Comparison of ENCODE assay signal across 8 mouse cellular contexts in genomic region chr15:78927021-78927787, GRCm38 (mm10). TPM values are rescaled to one million over a fixed set of nuclear protein-coding genes. Genes with fewer than 3 reads are reported as not detected.
A peak's percentile ranks its signal among the peaks of the same experiment; 100 is the strongest.
DNase-seq lines count a peak whose midpoint lies in the region; ATAC-seq and TF ChIP-seq lines count a peak whose summit lies in the region.

No protein-coding gene starts in this region.

- peaks cover 15% of the 10 kb centered on the region for H3K36me3 ChIP-seq in embryonic facial prominence, embryonic 12.5 days
- peaks cover 16% of the 10 kb centered on the region for H3K36me3 ChIP-seq in limb, embryonic 12.5 days
- H3K36me3 ChIP-seq in midbrain, postnatal 0 days (ENCODE audit: insufficient read depth, low read length) = no peaks in the 10 kb centered on the region

- no peaks in the 10 kb centered on the region for H3K9me3 ChIP-seq in embryonic facial prominence, embryonic 12.5 days
- no peaks in the 10 kb centered on the region for H3K9me3 ChIP-seq in limb, embryonic 12.5 days
- H3K9me3 ChIP-seq in midbrain, postnatal 0 days (ENCODE audit: low read length) = no peaks in the 10 kb centered on the region

- WGBS in embryonic facial prominence, embryonic 12.5 days = 12% methylated on average over 15 of the region's 15 CpGs
- 13% methylated on average over 15 of the region's 15 CpGs for WGBS in limb, embryonic 12.5 days
- WGBS in midbrain, postnatal 0 days = 25% methylated on average over 15 of the region's 15 CpGs

- no peak for DNase-seq in left cerebral cortex, adult 2 months (ENCODE audit: extremely low spot score in 1 of 2, low spot score in 2 of 2)
- DNase-seq in left cerebral cortex, postnatal 14 days (ENCODE audit: low spot score in 2 of 2) = no peak
- peak; percentile 51 to 60 for DNase-seq in heart, postnatal 14 days
- DNase-seq in midbrain, postnatal 0 days (ENCODE audit: low spot score) = no peak
- no peak for DNase-seq in frontal cortex, postnatal 10 days (ENCODE audit: low spot score in 2 of 2)

- no peak for TF ChIP-seq CTCF in left cerebral cortex, adult 2 months (IDR thresholded peaks at IDR 0.05)
- no peak for TF ChIP-seq CTCF in midbrain, postnatal 0 days (IDR thresholded peaks at IDR 0.05)

- intact Hi-C loops in left cerebral cortex, adult 2 months (cut with DNase I) = no loop called here
- intact Hi-C loops in left cerebral cortex, postnatal 14 days (cut with DNase I) = no loop called here
- intact Hi-C loops in heart, postnatal 14 days (cut with DNase I) = no loop called here

- peak overlapping the region; percentile 39 for H3K4me3 ChIP-seq in left cerebral cortex, adult 2 months
- H3K4me3 ChIP-seq in embryonic facial prominence, embryonic 12.5 days = peak overlapping the region; percentile 53
- peak overlapping the region; percentile 52 for H3K4me3 ChIP-seq in limb, embryonic 12.5 days (replicated peaks)
- peak overlapping the region; percentile 27; the same call in 1 of the 2 replicates for H3K4me3 ChIP-seq in midbrain, postnatal 0 days (ENCODE audit: low read depth, low read length)

- H3K4me1 ChIP-seq in embryonic facial prominence, embryonic 12.5 days = peaks cover 36% of the 10 kb centered on the region
- peaks cover 42% of the 10 kb centered on the region for H3K4me1 ChIP-seq in limb, embryonic 12.5 days (replicated peaks)
- 0 out of 2 replicates have a peak, but pooled peaks cover 4% of the 10 kb centered on the region for H3K4me1 ChIP-seq in midbrain, postnatal 0 days (ENCODE audit: insufficient read depth, low read length)

- no peak for ATAC-seq in embryonic facial prominence, embryonic 12.5 days (ENCODE audit: insufficient number of reproducible peaks, insufficient read depth, low FRiP score, low TSS enrichment)
- ATAC-seq in limb, embryonic 12.5 days (ENCODE audit: insufficient number of reproducible peaks, insufficient read depth, low FRiP score, low TSS enrichment, low read depth) = no peak
- no peak for ATAC-seq in midbrain, postnatal 0 days (ENCODE audit: low FRiP score)
- no peak for ATAC-seq in megakaryocyte progenitor cell, adult 5-6 weeks (replicated peaks; ENCODE audit: poor library complexity)

- H3K27me3 ChIP-seq in embryonic facial prominence, embryonic 12.5 days = no peaks in the 10 kb centered on the region
- no peaks in the 10 kb centered on the region for H3K27me3 ChIP-seq in limb, embryonic 12.5 days
- H3K27me3 ChIP-seq in midbrain, postnatal 0 days (ENCODE audit: insufficient read depth, low read length) = peaks cover 9% of the 10 kb centered on the region

- H3K9ac ChIP-seq in embryonic facial prominence, embryonic 12.5 days = peak overlapping the region; percentile 55
- H3K9ac ChIP-seq in limb, embryonic 12.5 days (replicated peaks) = peak overlapping the region; percentile 63
- no peak overlapping the region; the same call in 1 of the 2 replicates for H3K9ac ChIP-seq in midbrain, postnatal 0 days (replicated peaks; ENCODE audit: low read length, poor library complexity, severe bottlenecking)

- H3K27ac ChIP-seq in left cerebral cortex, adult 2 months = peak overlapping the region; percentile 29; the same call in 1 of the 2 replicates
- peak overlapping the region; percentile 98 for H3K27ac ChIP-seq in embryonic facial prominence, embryonic 12.5 days
- H3K27ac ChIP-seq in limb, embryonic 12.5 days = peak overlapping the region; percentile 98
- no peak overlapping the region for H3K27ac ChIP-seq in midbrain, postnatal 0 days (ENCODE audit: low read depth, low read length)

- H3K4me2 ChIP-seq in embryonic facial prominence, embryonic 12.5 days (replicated peaks) = peak overlapping the region; percentile 67
- peak overlapping the region; percentile 93 for H3K4me2 ChIP-seq in limb, embryonic 12.5 days
- peak overlapping the region; percentile 53; the same call in 1 of the 2 replicates for H3K4me2 ChIP-seq in midbrain, postnatal 0 days (ENCODE audit: low read depth, low read length, poor library complexity, severe bottlenecking)

RNA-seq across cellular contexts. Expression of gene Lgals1, which starts 0.7 kb away (rescaled TPM):
- 10 to 100 TPM; 19.8 to 20.4 TPM for total RNA-seq in left cerebral cortex, adult 2 months (2021)
- total RNA-seq in left cerebral cortex, postnatal 14 days (2021) = 10 to 100 TPM; 19.2 to 22.6 TPM
- polyA plus RNA-seq in embryonic facial prominence, embryonic 12.5 days (2016; fragmentation: Nextera tagmentation; extraction: Ambion mirVana) = 1,294 and 1,324 TPM in 2 replicates
- 100 to 1,000 TPM; 236 to 276 TPM for total RNA-seq in heart, postnatal 14 days (2021)
- polyA plus RNA-seq in limb, embryonic 12.5 days (2016; fragmentation: Nextera tagmentation; extraction: Ambion mirVana) = 922 and 966 TPM in 2 replicates
- 35.4 and 46.2 TPM in 2 replicates for total RNA-seq in midbrain, postnatal 0 days (2014; rRNA removed)
- polyA plus RNA-seq in midbrain, postnatal 0 days (2015; fragmentation: Nextera tagmentation; extraction: Ambion mirVana) = 69.7 and 76.8 TPM in 2 replicates
- 480 and 550 TPM in 2 replicates for total RNA-seq in megakaryocyte progenitor cell, adult 5-6 weeks (2015)
- total RNA-seq in megakaryocyte progenitor cell, adult 5-6 weeks (2017) = 648 and 851 TPM in 2 replicates

RNA-seq across cellular contexts. Expression of gene Nol12, which starts 7.5 kb away (rescaled TPM):
- 10 to 100 TPM; 36.2 to 38.8 TPM for total RNA-seq in left cerebral cortex, adult 2 months (2021)
- total RNA-seq in left cerebral cortex, postnatal 14 days (2021) = 10 to 100 TPM; 35.3 to 39.9 TPM
- 59.0 and 60.5 TPM in 2 replicates for polyA plus RNA-seq in embryonic facial prominence, embryonic 12.5 days (2016; fragmentation: Nextera tagmentation; extraction: Ambion mirVana)
- 10 to 100 TPM; 13.6 to 14.3 TPM for total RNA-seq in heart, postnatal 14 days (2021)
- polyA plus RNA-seq in limb, embryonic 12.5 days (2016; fragmentation: Nextera tagmentation; extraction: Ambion mirVana) = 61.1 and 61.6 TPM in 2 replicates
- total RNA-seq in midbrain, postnatal 0 days (2014; rRNA removed) = 8.1 and 17.1 TPM in 2 replicates
- 64.0 and 69.5 TPM in 2 replicates for polyA plus RNA-seq in midbrain, postnatal 0 days (2015; fragmentation: Nextera tagmentation; extraction: Ambion mirVana)
- total RNA-seq in megakaryocyte progenitor cell, adult 5-6 weeks (2015) = 38.7 and 47.6 TPM in 2 replicates
- total RNA-seq in megakaryocyte progenitor cell, adult 5-6 weeks (2017) = 19.9 and 25.2 TPM in 2 replicates

RNA-seq across cellular contexts. Expression of gene Pdxp, which starts 13.5 kb away (rescaled TPM):
- total RNA-seq in left cerebral cortex, adult 2 months (2021) = 100 to 1,000 TPM; 165 to 171 TPM
- 100 to 1,000 TPM; 167 to 179 TPM for total RNA-seq in left cerebral cortex, postnatal 14 days (2021)
- polyA plus RNA-seq in embryonic facial prominence, embryonic 12.5 days (2016; fragmentation: Nextera tagmentation; extraction: Ambion mirVana) = 37.3 and 37.6 TPM in 2 replicates
- 1 to 10 TPM; 1.6 to 1.9 TPM for total RNA-seq in heart, postnatal 14 days (2021)
- polyA plus RNA-seq in limb, embryonic 12.5 days (2016; fragmentation: Nextera tagmentation; extraction: Ambion mirVana) = 36.5 and 36.8 TPM in 2 replicates
- total RNA-seq in midbrain, postnatal 0 days (2014; rRNA removed) = 350 and 364 TPM in 2 replicates
- polyA plus RNA-seq in midbrain, postnatal 0 days (2015; fragmentation: Nextera tagmentation; extraction: Ambion mirVana) = 171 and 181 TPM in 2 replicates
- 9.5 and 12.8 TPM in 2 replicates for total RNA-seq in megakaryocyte progenitor cell, adult 5-6 weeks (2015)
- 5.0 and 8.8 TPM in 2 replicates for total RNA-seq in megakaryocyte progenitor cell, adult 5-6 weeks (2017)

RNA-seq across cellular contexts. Expression of gene Triobp, which starts 20.3 kb away (rescaled TPM):
- total RNA-seq in left cerebral cortex, adult 2 months (2021) = 10 to 100 TPM; 11.8 to 12.7 TPM
- total RNA-seq in left cerebral cortex, postnatal 14 days (2021) = 10 to 100 TPM; 23.0 to 23.6 TPM
- 41.5 and 48.1 TPM in 2 replicates for polyA plus RNA-seq in embryonic facial prominence, embryonic 12.5 days (2016; fragmentation: Nextera tagmentation; extraction: Ambion mirVana)
- 10 to 100 TPM; 44.6 to 49.6 TPM for total RNA-seq in heart, postnatal 14 days (2021)
- 37.9 and 42.2 TPM in 2 replicates for polyA plus RNA-seq in limb, embryonic 12.5 days (2016; fragmentation: Nextera tagmentation; extraction: Ambion mirVana)
- total RNA-seq in midbrain, postnatal 0 days (2014; rRNA removed) = 40.0 and 53.3 TPM in 2 replicates
- 24.7 and 28.4 TPM in 2 replicates for polyA plus RNA-seq in midbrain, postnatal 0 days (2015; fragmentation: Nextera tagmentation; extraction: Ambion mirVana)
- 66.0 and 71.4 TPM in 2 replicates for total RNA-seq in megakaryocyte progenitor cell, adult 5-6 weeks (2015)
- 20.7 and 26.0 TPM in 2 replicates for total RNA-seq in megakaryocyte progenitor cell, adult 5-6 weeks (2017)

RNA-seq across cellular contexts. Expression of gene Sh3bp1, which starts 27.6 kb away (rescaled TPM):
- total RNA-seq in left cerebral cortex, adult 2 months (2021) = 10 to 100 TPM; 35.0 to 37.7 TPM
- total RNA-seq in left cerebral cortex, postnatal 14 days (2021) = 10 to 100 TPM; 13.4 TPM
- 39.4 and 42.2 TPM in 2 replicates for polyA plus RNA-seq in embryonic facial prominence, embryonic 12.5 days (2016; fragmentation: Nextera tagmentation; extraction: Ambion mirVana)
- 1 to 10 TPM; 4.6 to 6.3 TPM for total RNA-seq in heart, postnatal 14 days (2021)
- polyA plus RNA-seq in limb, embryonic 12.5 days (2016; fragmentation: Nextera tagmentation; extraction: Ambion mirVana) = 37.0 and 40.3 TPM in 2 replicates
- total RNA-seq in midbrain, postnatal 0 days (2014; rRNA removed) = 4.2 and 4.5 TPM in 2 replicates
- 4.0 and 4.7 TPM in 2 replicates for polyA plus RNA-seq in midbrain, postnatal 0 days (2015; fragmentation: Nextera tagmentation; extraction: Ambion mirVana)
- 42.5 and 55.8 TPM in 2 replicates for total RNA-seq in megakaryocyte progenitor cell, adult 5-6 weeks (2015)
- 18.9 and 22.9 TPM in 2 replicates for total RNA-seq in megakaryocyte progenitor cell, adult 5-6 weeks (2017)

Comparison
In these comparisons a context has a peak if more than half of its experiments do, and no peak if none do; other contexts are left out.
1. DNase-seq: peak in heart, postnatal 14 days (2 of 2); none in left cerebral cortex, adult 2 months (0 of 2), left cerebral cortex, postnatal 14 days (0 of 2), midbrain, postnatal 0 days (single experiment) and frontal cortex, postnatal 10 days (0 of 2).
2. RNA of gene Pdxp, which starts 13.5 kb away (total RNA-seq): 350 to 364 TPM in midbrain, postnatal 0 days, 167 to 179 TPM in left cerebral cortex, postnatal 14 days and 165 to 171 TPM in left cerebral cortex, adult 2 months; 5.0 to 12.8 TPM in megakaryocyte progenitor cell, adult 5-6 weeks and 1.6 to 1.9 TPM in heart, postnatal 14 days; every median in the first group is over 10 times any median in the second.
3. Peak in every context shown above with its lines, with median percentiles within 50 percentile points of each other: H3K4me3 ChIP-seq and H3K4me2 ChIP-seq.